Mouse (Mus musculus) limb, embryonic 14.5 days (tissue): ENCODE results near the gene Ank. TPM values are rescaled to one million over a fixed set of nuclear protein-coding genes. Genes with fewer than 3 reads are reported as not detected.

Source experiments
- ATAC-seq: fragments of 200-750 bp; cut with Nextera tagmentation; 2 replicates; pipeline ENCODE4 v1.8.0; 2017; ENCODE audit warnings: low read depth, moderate number of reproducible peaks, moderate TSS enrichment; ENCODE audit not compliant: low FRiP score
- DNase-seq: peaks from one replicate; pipeline ENCODE4 v3.0.0-alpha.2; 2015; ENCODE audit warnings: low spot score
- H3K27ac ChIP-seq: fragments of 300-500 bp; sonication (generic); replicated peaks from 2 replicates; pipeline ENCODE4 v1.5.1; 2014; ENCODE audit warnings: low read depth, mild to moderate bottlenecking, low read length, moderate library complexity, mixed read lengths
- H3K27me3 ChIP-seq: fragments of 300-500 bp; sonication (generic); 2 replicates; pipeline ENCODE4 v1.6.1; 2014; ENCODE audit warnings: low read length, mixed read lengths; ENCODE audit not compliant: control insufficient read depth, insufficient read depth
- H3K36me3 ChIP-seq: fragments of 300-500 bp; sonication (generic); 2 replicates; pipeline ENCODE4 v1.6.1; 2014; ENCODE audit warnings: mild to moderate bottlenecking, low read length, moderate library complexity, mixed read lengths; ENCODE audit not compliant: control insufficient read depth, insufficient read depth
- H3K4me1 ChIP-seq: fragments of 300-500 bp; sonication (generic); 2 replicates; pipeline ENCODE4 v1.6.1; 2014; ENCODE audit warnings: antibody characterized with exemption, low read length, mixed read lengths; ENCODE audit not compliant: control insufficient read depth, insufficient read depth
- H3K4me2 ChIP-seq: fragments of 300-500 bp; sonication (generic); replicated peaks from 2 replicates; pipeline ENCODE4 v1.6.1; 2014; ENCODE audit warnings: low read depth, mild to moderate bottlenecking, low read length, moderate library complexity; ENCODE audit not compliant: severe bottlenecking
- H3K4me3 ChIP-seq: fragments of 300-500 bp; sonication (generic); replicated peaks from 2 replicates; pipeline ENCODE4 v1.5.1; 2014; ENCODE audit warnings: low read length
- H3K9ac ChIP-seq: fragments of 300-500 bp; sonication (generic); 2 replicates; pipeline ENCODE4 v1.6.1; 2014; ENCODE audit warnings: mild to moderate bottlenecking, low read depth, low read length, moderate library complexity; ENCODE audit not compliant: severe bottlenecking
- H3K9me3 ChIP-seq: fragments of 300-500 bp; sonication (generic); 2 replicates; pipeline ENCODE4 v1.6.1; 2016; ENCODE audit warnings: low read length; ENCODE audit not compliant: control insufficient read depth
- POLR2A ChIP-seq: fragments of 200-500 bp; IDR thresholded peaks from 2 replicates; pipeline ENCODE4 v1.8.0; 2012; ENCODE audit warnings: inconsistent platforms, mild to moderate bottlenecking, moderate library complexity, borderline replicate concordance; ENCODE audit not compliant: insufficient read depth, insufficient read length; ENCODE audit errors: extremely low read depth
- WGBS: fragments of 180-500 bp; shearing (Covaris S2); extraction: QIAGEN DNeasy Blood & Tissue Kit; methylation state at CpG from one replicate; pipeline ENCODE4 v1.1.7; 2014; 5-methylcytosine and 5-hydroxymethylcytosine counted together
- polyA plus RNA-seq, 2 experiments: library from polyadenylated mRNA; depleted of rRNA in 1 of 2; stranded (reverse) in 1 of 2; unstranded in 1 of 2; fragments of >200 nt; fragmentation: Nextera tagmentation in 1 of 2; extraction: Ambion mirVana in 1 of 2; gene quantifications; 2 replicates each; pipeline versions ENCODE4 v1.2.1 to v1.2.3; 2012 to 2014

Ank gene
- polyA plus RNA-seq, 2 experiments: 12.3 to 19.4 TPM

GRCm38 (mm10) chr15:27568371-27568770 lies 101.9 kb downstream of the Ank start:
- H3K36me3 ChIP-seq: peaks cover 12% of the 10 kb centered on the region; the same call in 1 of the 2 replicates
- no peak overlapping the region for H3K27ac ChIP-seq

DNA sequence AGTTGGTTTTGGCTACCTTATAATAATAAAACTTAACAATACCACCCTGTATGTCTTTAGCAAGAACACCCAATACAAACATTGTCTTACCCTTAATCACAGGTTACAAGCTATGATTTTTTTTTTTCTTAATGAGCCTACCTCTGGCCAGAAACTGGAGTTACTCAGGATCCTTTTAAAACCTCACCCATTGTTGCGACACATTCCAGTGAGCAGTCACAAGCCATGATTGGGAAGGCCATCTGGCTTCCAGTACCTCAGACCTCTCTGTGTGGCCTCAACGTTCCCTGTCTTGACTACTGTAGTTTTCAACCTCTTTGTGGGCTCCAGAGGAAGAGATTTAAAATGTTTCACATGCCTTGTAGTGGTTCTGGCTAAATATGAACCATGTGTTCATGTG lies 103.4 kb downstream of the Ank start:
- 26% methylated on average over 2 of the region's 2 CpGs for WGBS

More at GRCm38 (mm10) chr15:27568371-27568770, 101.9 kb downstream of the Ank start:
- Histone ChIP-seq H3K27me3 (no peaks in the 10 kb centered on the region), H3K9me3 (no peaks in the 10 kb centered on the region), H3K9ac (no peak overlapping the region), H3K4me2 (no peak overlapping the region), H3K4me3 (no peak overlapping the region), H3K4me1 (0 out of 2 replicates have a peak, but pooled peaks cover 3% of the 10 kb centered on the region)
- DNase-seq (no peak), ATAC-seq (no peak)
- TF ChIP-seq POLR2A: no peak
- 88% methylated on average over 6 of the region's 6 CpGs for WGBS

DNA sequence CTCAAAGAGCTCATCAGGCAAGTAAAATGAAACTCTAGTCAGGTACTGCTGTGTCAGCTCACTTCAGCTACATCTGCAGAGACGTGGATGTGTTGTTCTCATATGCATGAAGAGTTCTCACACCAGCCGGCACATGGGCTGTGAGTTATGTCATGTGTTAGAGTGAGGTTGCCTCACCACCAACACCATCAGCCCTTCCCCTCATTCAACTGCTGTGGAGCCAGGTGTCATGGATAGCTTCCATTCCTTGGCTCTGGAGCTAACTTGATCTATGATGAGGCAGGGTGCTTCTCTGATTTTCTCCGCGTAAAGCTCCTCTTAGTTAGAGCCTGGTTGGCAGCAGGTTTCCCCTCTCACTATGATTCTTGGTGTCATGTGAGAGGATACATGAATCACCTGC lies 103.9 kb downstream of the Ank start:
- DNase-seq: no peak
- 71% methylated on average over 4 of the region's 4 CpGs for WGBS
- ATAC-seq: no peak
- H3K9me3 ChIP-seq: no peaks in the 10 kb centered on the region
- no peak overlapping the region for H3K4me3 ChIP-seq
- H3K36me3 ChIP-seq: 0 out of 2 replicates have a peak, but pooled peaks cover 5% of the 10 kb centered on the region
- H3K27me3 ChIP-seq: no peaks in the 10 kb centered on the region
- no peak overlapping the region for H3K9ac ChIP-seq
- no peak overlapping the region for H3K27ac ChIP-seq
- H3K4me2 ChIP-seq: no peak overlapping the region
- no peak for TF ChIP-seq POLR2A
- H3K4me1 ChIP-seq: peaks cover 8% of the 10 kb centered on the region

More for the DNA sequence above, 103.4 kb downstream of the Ank start:
- ATAC-seq (no peak), DNase-seq (no peak)
- Histone ChIP-seq H3K4me3 (no peak overlapping the region), H3K27me3 (no peaks in the 10 kb centered on the region), H3K27ac (no peak overlapping the region), H3K4me2 (no peak overlapping the region), H3K36me3 (0 out of 2 replicates have a peak, but pooled peaks cover 6% of the 10 kb centered on the region), H3K9me3 (no peaks in the 10 kb centered on the region), H3K9ac (no peak overlapping the region), H3K4me1 (0 out of 2 replicates have a peak, but pooled peaks cover 3% of the 10 kb centered on the region)
- no peak for TF ChIP-seq POLR2A

DNA sequence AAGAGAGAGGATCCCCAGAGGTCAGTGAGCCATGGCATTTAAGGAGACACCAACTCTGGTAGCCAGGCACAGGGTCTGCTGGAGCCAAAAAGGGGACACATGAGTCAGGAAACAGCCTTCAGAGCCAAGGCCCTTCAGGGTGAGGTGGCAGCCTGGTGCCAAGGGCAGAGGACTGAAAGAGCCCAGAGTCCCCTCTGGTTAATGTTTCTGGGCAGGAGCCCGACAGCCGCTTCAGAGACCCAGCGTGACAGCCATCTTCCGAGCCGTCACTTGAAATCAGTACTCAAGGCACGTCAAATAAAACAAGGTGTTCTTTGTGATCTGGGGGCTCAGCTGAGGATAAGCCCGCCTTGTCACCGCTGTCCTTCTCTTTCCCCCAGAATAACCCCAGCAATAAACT lies 104.7 kb downstream of the Ank start:
- H3K4me3 ChIP-seq: no peak overlapping the region
- no peak overlapping the region for H3K9ac ChIP-seq
- H3K4me1 ChIP-seq: peaks cover 15% of the 10 kb centered on the region
- H3K4me2 ChIP-seq: no peak overlapping the region
- 0 out of 2 replicates have a peak, but pooled peaks cover 5% of the 10 kb centered on the region for H3K36me3 ChIP-seq
- no peak for DNase-seq
- no peak overlapping the region for H3K27ac ChIP-seq
- no peaks in the 10 kb centered on the region for H3K27me3 ChIP-seq
- no peak for TF ChIP-seq POLR2A
- no peaks in the 10 kb centered on the region for H3K9me3 ChIP-seq
- ATAC-seq: no peak
- 84% methylated on average over 8 of the region's 8 CpGs for WGBS

GRCm38 (mm10) chr15:27574992-27575781 lies 108.7 kb downstream of the Ank start:
- DNase-seq: no peak
- ATAC-seq: no peak

More at GRCm38 (mm10) chr15:27574992-27575781, 108.7 kb downstream of the Ank start:
- Histone ChIP-seq H3K4me3 (no peak overlapping the region), H3K27ac (no peak overlapping the region), H3K4me1 (peaks cover 17% of the 10 kb centered on the region), H3K36me3 (peaks cover 5% of the 10 kb centered on the region; the same call in 1 of the 2 replicates), H3K4me2 (no peak overlapping the region), H3K27me3 (no peaks in the 10 kb centered on the region), H3K9me3 (no peaks in the 10 kb centered on the region), H3K9ac (no peak overlapping the region)
- TF ChIP-seq POLR2A: no peak
- 67% methylated on average over 8 of the region's 8 CpGs for WGBS
